Comparison of ENCODE assay signal across 8 mouse cellular contexts in genomic region chr10:116472579-116472978, GRCm38 (mm10). TPM values are rescaled to one million over a fixed set of nuclear protein-coding genes. Genes with fewer than 3 reads are reported as not detected.
A peak's percentile ranks its signal among the peaks of the same experiment; 100 is the strongest.
DNase-seq lines count a peak whose midpoint lies in the region; ATAC-seq and TF ChIP-seq lines count a peak whose summit lies in the region.

No protein-coding gene starts in this region.

- H3K4me3 ChIP-seq in kidney, embryonic 16.5 days (ENCODE audit: low read length): peak overlapping the region; percentile 73
- H3K4me3 ChIP-seq in kidney, adult 2 months (ENCODE audit: insufficient read depth, low read depth, low read length): no peak overlapping the region
- H3K4me3 ChIP-seq in embryonic facial prominence, embryonic 10.5 days: peak overlapping the region; percentile 73
- peak overlapping the region; percentile 75 for H3K4me3 ChIP-seq in hindbrain, embryonic 13.5 days
- H3K4me3 ChIP-seq in midbrain, embryonic 14.5 days (replicated peaks; ENCODE audit: low read depth, low read length): peak overlapping the region; percentile 69

- TF ChIP-seq POLR2A in kidney, adult 2 months (IDR thresholded peaks at IDR 0.05; ENCODE audit: low read depth, low read length): no peak

- peaks cover 2% of the 10 kb centered on the region; the same call in 1 of the 2 replicates for H3K9me3 ChIP-seq in kidney, embryonic 16.5 days (ENCODE audit: low read length)
- peaks cover 5% of the 10 kb centered on the region; the same call in 1 of the 2 replicates for H3K9me3 ChIP-seq in embryonic facial prominence, embryonic 10.5 days
- no peaks in the 10 kb centered on the region for H3K9me3 ChIP-seq in hindbrain, embryonic 13.5 days
- H3K9me3 ChIP-seq in midbrain, embryonic 14.5 days (ENCODE audit: control insufficient read depth, low read length): no peaks in the 10 kb centered on the region

- WGBS in kidney, embryonic 16.5 days: 9% methylated on average over 5 of the region's 5 CpGs
- WGBS in kidney, adult 2 months: 21% methylated on average over 5 of the region's 5 CpGs
- WGBS in embryonic facial prominence, embryonic 10.5 days: 9% methylated on average over 5 of the region's 5 CpGs
- 11% methylated on average over 5 of the region's 5 CpGs for WGBS in hindbrain, embryonic 13.5 days
- 9% methylated on average over 5 of the region's 5 CpGs for WGBS in midbrain, embryonic 14.5 days

- peak overlapping the region; percentile 65 for H3K9ac ChIP-seq in kidney, embryonic 16.5 days (replicated peaks; ENCODE audit: low read length)
- H3K9ac ChIP-seq in hindbrain, embryonic 13.5 days: peak overlapping the region; percentile 85
- H3K9ac ChIP-seq in midbrain, embryonic 14.5 days (replicated peaks; ENCODE audit: low read length): peak overlapping the region; percentile 85

- no peak overlapping the region for H3K27ac ChIP-seq in kidney, embryonic 16.5 days (ENCODE audit: low read length)
- H3K27ac ChIP-seq in kidney, adult 2 months (ENCODE audit: insufficient read depth, low read depth, low read length): no peak overlapping the region
- peak overlapping the region; percentile 91 for H3K27ac ChIP-seq in embryonic facial prominence, embryonic 10.5 days (replicated peaks)
- peak overlapping the region; percentile 91; the same call in 1 of the 2 replicates for H3K27ac ChIP-seq in hindbrain, embryonic 13.5 days
- 0 out of 2 replicates have a peak overlapping the region, but pooled peaks have one; percentile 95 for H3K27ac ChIP-seq in midbrain, embryonic 14.5 days (replicated peaks; ENCODE audit: low read depth, low read length)

- DNase-seq in kidney, adult 2 months: no peak
- no peak for DNase-seq in embryonic facial prominence, embryonic 10.5 days (ENCODE audit: low spot score)
- DNase-seq in midbrain, embryonic 14.5 days: no peak
- DNase-seq in frontal cortex, adult 2 months (ENCODE audit: extremely low spot score in 1 of 2, low spot score in 1 of 2): no peak
- DNase-seq in adrenal gland, adult 2 months: no peak
- no peak for DNase-seq in cerebellum, adult 11-12 months

- no peak for TF ChIP-seq CTCF in kidney, adult 2 months (conservative IDR thresholded peaks at IDR 0.05; ENCODE audit: insufficient read depth, insufficient read length, low read depth, low read length)

- peaks cover 20% of the 10 kb centered on the region; the same call in 1 of the 2 replicates for H3K4me1 ChIP-seq in kidney, embryonic 16.5 days (ENCODE audit: insufficient read depth, low read length)
- no peaks in the 10 kb centered on the region for H3K4me1 ChIP-seq in kidney, adult 2 months (ENCODE audit: control insufficient read depth, insufficient read depth, low read length)
- peaks cover 28% of the 10 kb centered on the region for H3K4me1 ChIP-seq in embryonic facial prominence, embryonic 10.5 days
- peaks cover 38% of the 10 kb centered on the region for H3K4me1 ChIP-seq in hindbrain, embryonic 13.5 days (replicated peaks)
- H3K4me1 ChIP-seq in midbrain, embryonic 14.5 days (ENCODE audit: control insufficient read depth, insufficient read depth, low read length): peaks cover 14% of the 10 kb centered on the region

- peak overlapping the region; percentile 84 for H3K4me2 ChIP-seq in kidney, embryonic 16.5 days (replicated peaks; ENCODE audit: low read depth, low read length)
- H3K4me2 ChIP-seq in hindbrain, embryonic 13.5 days: peak overlapping the region; percentile 84
- H3K4me2 ChIP-seq in midbrain, embryonic 14.5 days (ENCODE audit: low read length): peak overlapping the region; percentile 84

- ATAC-seq in kidney, embryonic 16.5 days (ENCODE audit: low FRiP score, low TSS enrichment): no peak
- no peak for ATAC-seq in hindbrain, embryonic 13.5 days (ENCODE audit: low FRiP score)
- ATAC-seq in midbrain, embryonic 14.5 days (ENCODE audit: low FRiP score, low TSS enrichment): no peak

- H3K36me3 ChIP-seq in kidney, embryonic 16.5 days (ENCODE audit: insufficient read depth, low read length): no peaks in the 10 kb centered on the region
- H3K36me3 ChIP-seq in kidney, adult 2 months (ENCODE audit: control insufficient read depth, insufficient read depth, low read length): no peaks in the 10 kb centered on the region
- no peaks in the 10 kb centered on the region for H3K36me3 ChIP-seq in embryonic facial prominence, embryonic 10.5 days (replicated peaks)
- H3K36me3 ChIP-seq in hindbrain, embryonic 13.5 days: no peaks in the 10 kb centered on the region; the same call in 1 of the 2 replicates
- H3K36me3 ChIP-seq in midbrain, embryonic 14.5 days (ENCODE audit: control insufficient read depth, insufficient read depth, low read length): no peaks in the 10 kb centered on the region

- 0 out of 2 replicates have a peak, but pooled peaks cover 5% of the 10 kb centered on the region for H3K27me3 ChIP-seq in kidney, embryonic 16.5 days (ENCODE audit: insufficient read depth, low read length)
- H3K27me3 ChIP-seq in kidney, adult 2 months (replicated peaks; ENCODE audit: control insufficient read depth, insufficient read depth, low read length): peaks cover 9% of the 10 kb centered on the region
- peaks cover 19% of the 10 kb centered on the region for H3K27me3 ChIP-seq in embryonic facial prominence, embryonic 10.5 days (replicated peaks; ENCODE audit: low read depth, poor library complexity, severe bottlenecking)
- 0 out of 2 replicates have a peak, but pooled peaks cover 3% of the 10 kb centered on the region for H3K27me3 ChIP-seq in hindbrain, embryonic 13.5 days
- H3K27me3 ChIP-seq in midbrain, embryonic 14.5 days (ENCODE audit: control insufficient read depth, insufficient read depth, low read length): no peaks in the 10 kb centered on the region

RNA-seq across cellular contexts. Expression of gene Kcnmb4, which starts 1.1 kb away (rescaled TPM):
- 4.2 and 5.1 TPM in 2 replicates for polyA plus RNA-seq in kidney, embryonic 16.5 days (2015; fragmentation: Nextera tagmentation; extraction: Ambion mirVana)
- 1.2 and 1.5 TPM in 2 replicates for polyA plus RNA-seq in kidney, adult 2 months (2012; rRNA removed)
- 7.0 and 10.6 TPM in 2 replicates for polyA plus RNA-seq in embryonic facial prominence, embryonic 10.5 days (2016; fragmentation: Nextera tagmentation; extraction: Ambion mirVana)
- polyA plus RNA-seq in hindbrain, embryonic 13.5 days (2015; fragmentation: Nextera tagmentation; extraction: Ambion mirVana): 23.1 and 27.5 TPM in 2 replicates
- 18.8 and 22.1 TPM in 2 replicates for polyA plus RNA-seq in midbrain, embryonic 14.5 days (2014; fragmentation: Nextera tagmentation; extraction: Ambion mirVana)
- 108 and 112 TPM in 2 replicates for polyA plus RNA-seq in frontal cortex, adult 2 months (2012; rRNA removed)
- 1 to 10 TPM in 1 of 2 experiments, under 1 TPM in 1; 0.49 to 6.7 TPM for total RNA-seq in adrenal gland, adult 2 months (2021)
- 2.5 and 22.9 TPM in 2 replicates for polyA plus RNA-seq in adrenal gland, adult 2 months (2012; rRNA removed)

Comparison
In these comparisons a context has a peak if more than half of its experiments do, and no peak if none do; other contexts are left out.
1. H3K27ac ChIP-seq: peak in embryonic facial prominence, embryonic 10.5 days (single experiment), hindbrain, embryonic 13.5 days (single experiment) and midbrain, embryonic 14.5 days (single experiment); none in kidney, embryonic 16.5 days (single experiment) and kidney, adult 2 months (single experiment).
2. Peak in every context shown above with its lines, with median percentiles within 50 percentile points of each other: H3K4me2 ChIP-seq and H3K9ac ChIP-seq.